Mouse (Mus musculus) splenic B cell, adult 2 months (primary cell): ENCODE measurements around the gene Ermard.
"Not testable (repeated sequence)": the region's sequence is repeated elsewhere in the genome, so short reads cannot be mapped to it uniquely, and the experiment has no call there.

Source experiments
- DNase-seq: peaks from one replicate; pipeline ENCODE4 v3.0.0-alpha.2; 2011; ENCODE audit warnings: low read depth, low spot score
- H3K27me3 ChIP-seq: 2 replicates; pipeline ENCODE4 v1.6.1; 2012; ENCODE audit warnings: mild to moderate bottlenecking, low read length, moderate library complexity, mixed read lengths; ENCODE audit not compliant: control insufficient read depth, poor library complexity, insufficient read depth, severe bottlenecking
- H3K36me3 ChIP-seq: 2 replicates; pipeline ENCODE4 v1.6.1; 2012; ENCODE audit warnings: mild to moderate bottlenecking, low read length, moderate library complexity, mixed read lengths; ENCODE audit not compliant: control insufficient read depth, poor library complexity, insufficient read depth, severe bottlenecking

Ermard gene

DNA sequence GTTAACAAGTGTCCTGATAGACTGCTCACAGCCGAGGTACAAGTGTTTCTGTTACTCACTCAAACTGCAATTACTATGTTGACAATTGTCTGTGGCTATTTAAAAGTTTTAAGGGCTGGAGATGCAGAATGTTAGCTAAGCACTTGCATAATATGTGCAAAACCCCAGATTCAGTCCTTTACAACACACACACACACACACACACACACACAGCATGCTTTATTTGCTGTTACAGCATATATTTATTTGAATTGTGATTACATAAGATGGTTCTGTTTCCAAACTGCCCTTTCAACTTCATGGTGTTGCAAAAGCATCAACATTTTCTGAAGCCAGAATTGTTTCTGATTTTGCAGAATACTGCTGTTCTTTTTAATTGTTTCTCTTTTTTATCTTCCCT is 9.3 kb downstream of the Ermard start:
- not testable (repeated sequence) for H3K36me3 ChIP-seq, DNase-seq, H3K27me3 ChIP-seq

DNA sequence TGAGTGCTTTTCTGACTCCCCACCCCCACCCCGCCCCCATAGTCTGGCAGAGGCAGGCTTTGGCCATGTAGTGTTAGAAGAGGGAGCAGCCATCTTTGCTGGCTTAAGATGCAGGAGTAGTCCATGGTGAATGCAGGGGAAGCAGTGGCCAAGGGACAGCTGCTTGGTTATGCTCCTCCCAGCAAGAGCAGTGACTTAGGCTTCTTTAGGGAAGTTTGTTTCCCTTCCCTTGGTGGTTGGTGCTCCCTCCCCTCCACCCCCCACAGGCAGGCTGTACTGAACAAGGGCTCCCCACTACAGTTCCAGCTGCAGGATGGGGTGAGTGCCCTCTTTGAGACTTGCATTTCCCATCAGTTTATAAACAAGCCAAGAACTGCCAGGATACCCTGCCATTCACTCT is 11.8 kb downstream of the Ermard start:
- DNase-seq, H3K27me3 ChIP-seq, H3K36me3 ChIP-seq: not testable (repeated sequence)

DNA sequence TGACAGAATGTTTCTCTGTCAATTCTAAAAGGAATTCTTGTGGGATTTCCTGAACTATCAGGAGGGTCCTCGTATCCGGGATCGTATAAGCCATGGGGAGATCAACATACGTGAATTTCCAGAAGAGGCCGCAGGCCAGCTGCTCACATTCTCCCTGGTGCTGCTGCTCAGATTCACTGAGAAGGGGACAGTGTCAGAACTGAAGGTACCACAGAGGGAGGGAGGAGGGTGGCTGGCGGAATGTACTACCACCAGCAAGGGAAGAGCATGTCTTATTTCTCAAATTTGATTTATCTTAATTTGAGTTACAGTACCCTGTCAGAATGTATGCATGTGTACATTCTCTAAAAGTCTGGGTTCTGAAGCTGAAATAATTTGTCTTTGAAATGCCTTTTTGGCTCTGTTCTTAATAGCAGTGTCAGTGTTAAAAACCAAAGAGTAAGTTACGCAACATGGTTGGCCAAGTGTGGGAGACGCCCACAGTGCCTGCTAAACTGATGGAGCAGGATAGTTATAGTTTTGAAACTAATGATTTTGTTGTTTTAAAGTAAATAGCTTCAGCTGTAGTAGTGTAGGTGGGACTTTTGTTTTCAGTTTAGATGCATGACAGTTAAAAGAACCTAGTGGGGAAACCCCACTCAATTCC is 12.3 kb downstream of the Ermard start:
- not testable (repeated sequence) for H3K27me3 ChIP-seq, DNase-seq, H3K36me3 ChIP-seq

DNA sequence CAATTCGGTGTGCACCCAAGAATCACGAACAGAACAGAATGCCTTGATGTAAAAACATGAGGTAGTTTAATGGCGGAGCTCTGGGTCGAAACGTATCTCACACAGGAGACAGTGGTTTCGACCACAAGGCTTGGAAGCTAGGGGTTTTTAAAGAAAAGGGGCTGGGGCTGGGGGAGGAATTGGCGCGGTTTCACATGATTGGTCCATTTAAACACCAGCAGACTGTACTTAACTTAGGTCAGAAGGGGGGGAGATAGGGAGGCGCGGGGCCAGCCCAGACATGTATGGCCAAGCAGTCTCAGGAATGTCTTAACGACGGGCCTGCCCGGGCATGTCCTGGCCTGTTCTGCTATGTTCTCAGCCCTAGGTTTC is 12.8 kb downstream of the Ermard start:
- H3K27me3 ChIP-seq, DNase-seq: not testable (repeated sequence)
- peaks cover 11% of the 10 kb centered on the region; the same call in 1 of the 2 replicates for H3K36me3 ChIP-seq

DNA sequence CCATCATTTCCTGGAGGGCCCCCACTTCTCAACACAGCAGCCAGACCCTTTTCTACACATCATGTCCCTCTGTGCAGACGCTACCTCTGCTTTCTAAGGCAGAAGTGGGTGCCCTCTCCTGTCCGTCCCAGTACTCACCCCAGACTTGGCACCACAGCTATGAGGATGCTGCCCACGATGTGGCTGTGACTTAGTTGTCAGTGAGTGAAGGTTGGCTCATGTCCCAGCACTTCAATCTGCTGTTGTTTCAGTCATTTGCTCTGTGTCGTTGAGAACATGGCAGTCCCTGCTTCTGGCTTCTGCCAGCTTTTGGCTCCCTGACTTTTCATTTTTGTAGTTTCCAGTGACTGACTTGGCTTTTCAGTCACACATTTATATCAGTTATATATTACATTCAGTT is 14.9 kb downstream of the Ermard start:
- no peaks in the 10 kb centered on the region; the same call in 1 of the 2 replicates for H3K27me3 ChIP-seq
- peaks cover 15% of the 10 kb centered on the region for H3K36me3 ChIP-seq
- no peak for DNase-seq

DNA sequence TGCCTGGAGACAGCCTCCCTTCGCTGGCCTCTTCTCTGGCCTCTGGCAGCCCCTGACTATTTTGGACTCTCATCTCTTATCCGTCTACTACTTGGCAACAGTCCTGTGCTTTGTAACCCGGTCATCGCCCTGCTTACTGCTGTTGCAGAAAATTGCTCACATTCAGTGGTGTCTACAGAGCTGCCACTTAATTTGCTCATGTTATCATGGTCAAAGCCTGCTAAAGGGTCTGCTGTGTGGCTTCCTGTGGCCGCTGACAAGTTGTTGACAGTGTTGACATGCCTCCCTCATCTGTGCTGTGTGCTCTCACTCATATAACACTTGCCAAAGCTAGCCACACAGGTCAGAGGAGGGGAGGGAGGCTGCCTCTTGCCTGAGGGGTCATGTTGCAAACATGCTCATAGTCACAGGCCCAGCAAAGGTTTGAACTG is 17.2 kb downstream of the Ermard start:
- no peaks in the 10 kb centered on the region; the same call in 1 of the 2 replicates for H3K27me3 ChIP-seq
- peaks cover 19% of the 10 kb centered on the region for H3K36me3 ChIP-seq
- DNase-seq = no peak

DNA sequence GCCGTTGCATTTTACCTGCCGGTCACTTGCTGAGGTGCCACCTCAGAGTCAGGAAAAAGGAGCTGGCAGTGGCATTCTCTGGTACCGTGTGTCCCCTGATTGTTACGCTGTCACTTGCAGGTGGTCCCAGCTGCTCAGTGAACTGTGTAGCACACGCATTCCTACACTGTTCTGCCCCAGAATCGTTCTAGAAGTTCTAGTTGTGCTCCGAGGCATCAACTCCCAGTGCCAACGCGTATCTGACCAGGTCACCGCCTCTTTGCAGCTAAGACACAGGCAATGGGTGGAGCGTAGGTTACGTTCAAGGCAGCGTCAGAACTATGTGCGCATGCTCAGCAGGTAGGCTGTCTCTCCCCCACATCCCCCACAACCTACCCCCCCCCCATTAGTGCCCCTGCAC is 18.6 kb downstream of the Ermard start:
- DNase-seq = no peak
- peaks cover 19% of the 10 kb centered on the region for H3K36me3 ChIP-seq
- no peaks in the 10 kb centered on the region; the same call in 1 of the 2 replicates for H3K27me3 ChIP-seq

DNA sequence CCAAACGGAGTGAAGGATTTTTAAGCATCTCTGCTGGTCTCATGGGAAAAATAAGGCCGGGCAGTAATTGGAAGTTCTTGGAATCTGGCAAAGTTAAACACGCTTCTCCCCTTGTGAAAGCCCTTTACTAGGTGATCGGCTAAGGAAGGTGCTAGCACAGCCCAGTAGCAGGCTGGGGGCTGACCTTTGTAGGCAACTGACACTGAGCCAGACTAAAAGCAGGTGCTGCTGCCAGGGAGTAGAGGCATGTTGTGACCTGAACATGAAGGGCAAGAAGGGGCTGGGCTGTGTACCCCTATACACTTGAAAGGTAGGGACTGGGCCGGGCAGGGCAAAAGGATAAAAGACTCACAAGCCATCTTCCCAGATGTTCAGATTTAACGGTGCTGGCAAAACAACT is 19.3 kb downstream of the Ermard start:
- no peak for DNase-seq
- Histone ChIP-seq H3K27me3 (no peaks in the 10 kb centered on the region), H3K36me3 (peaks cover 17% of the 10 kb centered on the region)

DNA sequence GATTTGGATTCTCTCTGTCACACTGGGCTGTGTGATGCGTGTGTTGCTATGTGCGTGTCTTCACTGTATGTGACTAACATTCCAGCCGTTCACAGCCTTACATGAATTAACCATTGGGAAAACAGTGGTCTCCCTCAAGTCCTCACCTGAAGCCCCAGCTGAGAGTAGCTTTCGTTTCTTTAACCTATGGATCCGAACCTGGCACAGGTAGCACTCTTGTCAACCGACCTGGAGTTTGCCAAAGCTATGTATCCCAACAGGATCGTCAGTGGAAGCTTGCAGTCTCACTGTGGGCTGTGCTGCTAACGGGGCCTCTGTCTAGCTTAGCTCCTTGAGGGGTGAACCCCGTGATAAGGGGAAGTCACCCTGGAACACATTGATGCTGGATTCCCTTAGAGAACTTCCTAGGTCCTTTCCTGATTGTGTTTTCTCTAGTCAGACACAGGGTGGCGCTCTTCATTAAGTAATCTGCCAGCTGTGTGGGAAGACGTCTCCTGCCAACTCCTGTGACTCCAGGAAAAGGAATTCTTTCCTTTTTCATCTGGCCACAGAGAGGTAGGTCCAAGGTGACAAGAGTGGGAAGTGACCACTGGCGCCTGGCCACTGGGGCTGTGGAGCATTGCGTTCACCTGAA is 24.5 kb downstream of the Ermard start:
- Histone ChIP-seq H3K27me3 (no peaks in the 10 kb centered on the region), H3K36me3 (peaks cover 4% of the 10 kb centered on the region; the same call in 1 of the 2 replicates)
- peak; percentile 38 for DNase-seq

DNA sequence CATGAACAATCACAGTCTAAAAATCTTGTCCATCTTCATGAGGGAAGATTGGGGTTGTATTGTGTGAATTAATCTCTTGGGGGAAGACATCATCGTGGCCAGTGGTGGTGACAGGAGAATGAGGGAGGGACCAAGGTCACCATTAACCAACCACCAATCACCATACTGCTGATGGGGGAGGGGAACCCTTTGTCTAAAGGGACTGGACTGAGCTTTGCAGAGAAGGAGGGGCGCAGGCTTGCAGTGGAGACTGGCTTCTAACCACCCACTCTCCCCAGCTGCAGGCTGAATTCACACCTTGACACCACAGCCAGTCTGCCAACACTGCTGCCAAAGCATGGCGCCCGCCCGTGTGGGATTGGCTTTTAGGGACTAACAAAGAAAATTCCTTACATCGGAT is 25.1 kb downstream of the Ermard start:
- no peaks in the 10 kb centered on the region for H3K27me3 ChIP-seq
- peaks cover 4% of the 10 kb centered on the region; the same call in 1 of the 2 replicates for H3K36me3 ChIP-seq
- no peak for DNase-seq

DNA sequence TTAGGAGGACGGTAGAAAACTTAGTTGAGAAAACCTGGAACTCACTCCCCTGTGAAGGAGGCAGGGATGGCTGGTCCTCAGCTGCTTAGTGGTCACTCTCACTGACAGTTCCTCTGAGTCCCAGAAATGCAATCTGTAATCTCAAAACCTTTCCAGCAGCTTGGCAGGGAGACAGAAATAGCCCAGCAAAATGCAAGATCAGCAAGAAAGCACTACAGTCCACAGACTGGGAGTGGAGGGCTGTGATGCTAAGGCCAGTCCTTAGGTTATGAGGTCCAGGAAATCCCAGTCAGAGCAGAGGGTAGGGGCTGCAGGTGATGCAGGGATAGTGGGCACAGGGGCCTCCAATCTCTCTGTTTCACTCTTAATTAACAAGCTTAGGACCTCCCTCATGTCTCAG is 25.9 kb downstream of the Ermard start:
- DNase-seq = no peak
- H3K27me3 ChIP-seq = no peaks in the 10 kb centered on the region
- no peaks in the 10 kb centered on the region; the same call in 1 of the 2 replicates for H3K36me3 ChIP-seq

DNA sequence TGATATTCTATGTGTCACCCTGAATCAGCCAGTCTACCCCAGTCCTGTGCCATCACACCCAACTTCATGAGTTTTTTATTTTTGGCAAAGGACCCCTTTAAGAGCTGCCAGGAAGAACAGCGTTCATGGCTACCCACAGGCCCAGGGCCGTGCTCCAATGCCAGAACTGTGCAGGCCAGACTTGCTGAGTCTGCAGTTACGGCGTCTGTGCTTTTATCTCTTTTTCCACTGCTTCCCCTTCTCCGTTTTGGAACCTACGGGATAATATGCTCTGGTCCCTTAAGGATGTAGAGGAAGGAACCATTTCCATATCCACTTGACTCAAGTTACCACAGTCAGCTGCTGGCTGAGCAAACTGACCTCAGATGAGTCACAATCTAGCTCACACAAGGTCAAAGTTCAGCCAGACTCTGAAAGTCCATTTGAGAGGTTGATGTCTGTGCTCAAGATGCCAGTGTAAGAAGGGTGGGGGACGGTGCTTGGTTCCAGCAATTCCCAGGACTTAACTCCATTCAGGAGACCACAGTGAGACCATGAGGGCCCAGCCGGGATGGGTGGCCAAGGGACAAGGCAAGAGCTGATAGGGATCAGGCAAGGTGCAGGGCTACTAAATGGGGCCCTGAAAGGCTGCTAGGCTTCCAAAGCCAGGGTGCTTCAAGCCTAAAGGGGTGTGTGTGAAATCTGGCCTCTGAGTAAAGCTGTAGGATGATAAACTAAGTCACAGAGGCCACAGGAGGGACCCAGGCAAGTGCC is 27.2 kb downstream of the Ermard start:
- no peak for DNase-seq
- Histone ChIP-seq H3K36me3 (no peaks in the 10 kb centered on the region; the same call in 1 of the 2 replicates), H3K27me3 (no peaks in the 10 kb centered on the region)

DNA sequence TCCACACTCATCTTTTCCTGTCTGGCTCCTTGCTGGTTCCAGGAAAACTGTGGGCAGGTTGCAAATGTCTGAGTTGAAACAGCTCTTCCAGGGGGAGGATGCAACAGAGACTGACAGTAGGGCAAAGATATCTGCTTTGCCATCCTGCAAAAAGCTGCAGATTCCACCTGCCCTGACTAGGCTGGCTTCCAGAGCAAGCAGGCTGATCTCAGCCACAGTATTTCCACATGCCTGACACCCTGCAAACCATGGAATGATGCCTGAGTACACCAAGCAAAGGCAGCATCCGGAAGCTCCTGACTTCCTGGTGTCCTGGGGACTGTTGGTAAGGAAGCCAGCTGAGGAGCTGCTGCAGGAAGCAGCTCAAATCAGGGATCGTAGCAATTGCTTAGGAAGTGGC is 28.1 kb downstream of the Ermard start:
- no peaks in the 10 kb centered on the region for H3K36me3 ChIP-seq
- no peak for DNase-seq

DNA sequence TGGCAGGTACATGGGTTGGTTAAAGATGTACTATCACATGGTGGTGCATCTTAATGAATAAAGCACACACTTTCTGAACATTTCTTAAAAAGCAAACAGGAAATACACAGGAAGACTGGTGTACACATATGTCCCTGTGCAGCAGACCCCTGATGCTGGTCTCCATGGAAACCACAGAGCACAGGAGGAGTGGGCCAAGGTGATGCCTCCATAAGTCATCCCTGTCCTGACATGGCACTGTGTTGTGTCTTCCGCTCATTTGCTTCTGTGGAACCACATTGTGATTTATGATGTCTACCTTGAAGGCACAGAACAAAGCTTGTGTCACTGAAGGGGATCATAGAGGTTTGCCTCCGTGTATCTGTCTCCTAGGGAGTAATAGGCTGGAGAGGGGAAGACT is 31.2 kb downstream of the Ermard start:
- no peaks in the 10 kb centered on the region for H3K36me3 ChIP-seq
- no peak for DNase-seq
- no peaks in the 10 kb centered on the region for H3K27me3 ChIP-seq

More for the DNA sequence above, 28.1 kb downstream of the Ermard start:
- H3K27me3 ChIP-seq = no peaks in the 10 kb centered on the region

DNA sequence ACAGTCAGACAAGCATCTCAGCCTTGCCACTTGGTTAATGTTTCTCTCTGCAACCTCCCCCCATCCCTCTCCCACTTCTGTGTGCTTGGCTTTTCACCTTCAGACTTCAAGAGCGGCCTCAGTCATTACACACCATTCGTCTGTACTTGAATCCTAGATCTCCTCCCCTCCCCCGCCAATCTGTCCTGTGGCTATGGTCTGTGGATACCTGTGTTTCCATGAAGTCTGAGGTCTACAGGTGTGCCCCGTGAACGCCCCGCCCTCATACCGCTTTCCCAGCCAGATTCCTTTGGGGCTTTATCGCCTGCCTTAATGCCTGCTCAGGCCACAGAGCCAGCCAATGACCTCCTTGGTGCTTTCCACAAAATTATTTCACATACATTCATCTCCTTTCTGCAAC is 34.0 kb downstream of the Ermard start:
- no peak for DNase-seq
- H3K36me3 ChIP-seq = no peaks in the 10 kb centered on the region
- H3K27me3 ChIP-seq = no peaks in the 10 kb centered on the region
